Mouse (Mus musculus) lung, postnatal 0 days (tissue): ENCODE results near the gene Dpep3.

ENCODE experiments used
- CTCF ChIP-seq: IDR thresholded peaks from 2 replicates; pipeline ENCODE4 v1.5.1; 2016; ENCODE audit warnings: antibody characterized with exemption, mild to moderate bottlenecking
- EP300 ChIP-seq: IDR thresholded peaks from 2 replicates; pipeline ENCODE4 v1.6.1; 2016; ENCODE audit warnings: antibody characterized with exemption, mild to moderate bottlenecking, control low read depth

DNA sequence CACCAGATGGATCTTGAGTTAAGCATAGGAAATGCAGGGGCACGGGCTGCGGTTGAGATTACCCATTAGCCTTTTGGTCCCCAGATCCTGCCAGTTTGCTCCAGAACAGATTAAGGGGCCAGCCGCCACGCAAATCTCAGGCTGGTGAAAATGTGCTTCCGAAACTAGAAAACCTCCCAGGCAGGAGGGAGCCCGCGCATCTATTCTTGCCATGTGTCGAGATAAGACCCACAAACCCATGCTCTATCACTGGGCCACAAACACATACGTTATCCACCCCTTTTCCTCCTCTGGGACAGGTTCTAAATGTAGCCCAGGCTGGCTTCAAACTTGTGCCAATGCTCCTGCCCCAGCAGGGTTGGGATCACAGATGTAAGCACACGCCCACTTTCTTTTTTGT, 17.7 kb downstream of the Dpep3 start:
- TF ChIP-seq CTCF (no peak), EP300 (no peak)
